Mouse (Mus musculus): ENCODE measurements at regions not wholly inside any gene's neighbourhood (a gene's known extent, or its start where the extent isn't known, plus 50 kb on each side); places are given as distances from the start of the nearest gene placed in this dataset.
A peak's percentile ranks its signal among the peaks of the same experiment; 100 is the strongest.

- no peak for DNase-seq (ENCODE audit: extremely low spot score)
Observed at GRCm38 (mm10) chr8:10768181-10768580, 240.1 kb downstream of the Irs2 start.

- DNase-seq (ENCODE audit: extremely low spot score), result no peak
Observed at GRCm38 (mm10) chr8:10763907-10764306, 244.4 kb downstream of the Irs2 start.

- DNase-seq (ENCODE audit: extremely low spot score), result no peak
Observed at GRCm38 (mm10) chr8:10761694-10762305, 246.5 kb downstream of the Irs2 start.

GRCm38 (mm10) chr8:10760851-10761693 is 247.2 kb downstream of the Irs2 start:
- DNase-seq (ENCODE audit: extremely low spot score), result peak; percentile 86

- no peak for DNase-seq (ENCODE audit: extremely low spot score)
Observed at GRCm38 (mm10) chr8:10760231-10760630, 248.0 kb downstream of the Irs2 start.

GRCm38 (mm10) chr8:10758151-10758550 is 250.1 kb downstream of the Irs2 start:
- no peak for DNase-seq (ENCODE audit: extremely low spot score)

GRCm38 (mm10) chr8:10754986-10755308 is 253.3 kb downstream of the Irs2 start:
- no peak for DNase-seq (ENCODE audit: extremely low spot score)

- no peak for DNase-seq (ENCODE audit: extremely low spot score)
Observed at GRCm38 (mm10) chr8:10754232-10754985, 253.8 kb downstream of the Irs2 start.

GRCm38 (mm10) chr8:10753056-10753455 is 255.2 kb downstream of the Irs2 start:
- DNase-seq (ENCODE audit: extremely low spot score), result no peak

- DNase-seq (ENCODE audit: extremely low spot score), result no peak
Observed at GRCm38 (mm10) chr8:10747150-10747549, 261.1 kb downstream of the Irs2 start.

- no peak for DNase-seq (ENCODE audit: extremely low spot score)
Observed at GRCm38 (mm10) chr8:10743241-10743640, 265.0 kb downstream of the Irs2 start.

- DNase-seq (ENCODE audit: extremely low spot score), result no peak
Observed at GRCm38 (mm10) chr8:10740837-10741236, 267.4 kb downstream of the Irs2 start.

GRCm38 (mm10) chr8:10738486-10739081 is 269.7 kb downstream of the Irs2 start:
- no peak for DNase-seq (ENCODE audit: extremely low spot score)

- DNase-seq (ENCODE audit: extremely low spot score), result no peak
Observed at GRCm38 (mm10) chr8:10734746-10735145, 273.5 kb downstream of the Irs2 start.

- no peak for DNase-seq (ENCODE audit: extremely low spot score)
Observed at GRCm38 (mm10) chr8:10723332-10723731, 284.9 kb downstream of the Irs2 start.

- no peak for DNase-seq (ENCODE audit: extremely low spot score)
Observed at GRCm38 (mm10) chr8:10722742-10723141, 285.5 kb downstream of the Irs2 start.

- no peak for DNase-seq (ENCODE audit: extremely low spot score)
Observed at GRCm38 (mm10) chr8:10722342-10722741, 285.9 kb downstream of the Irs2 start.

GRCm38 (mm10) chr8:10721146-10721862 is 287.0 kb downstream of the Irs2 start:
- no peak for DNase-seq (ENCODE audit: extremely low spot score)

- no peak for DNase-seq (ENCODE audit: extremely low spot score)
Observed at GRCm38 (mm10) chr8:10720398-10720797, 287.9 kb downstream of the Irs2 start.

GRCm38 (mm10) chr8:10719411-10719810 is 288.8 kb downstream of the Irs2 start:
- DNase-seq (ENCODE audit: extremely low spot score), result no peak

GRCm38 (mm10) chr8:10717297-10717696 is 291.0 kb downstream of the Irs2 start:
- DNase-seq (ENCODE audit: extremely low spot score), result no peak

GRCm38 (mm10) chr8:10716161-10716560 is 292.1 kb downstream of the Irs2 start:
- no peak for DNase-seq (ENCODE audit: extremely low spot score)

All from embryo, embryonic 9.5 days (tissue).